Mouse (Mus musculus): ENCODE measurements around the gene Atp6v1e1.

Gene Atp6v1e1

DNA sequence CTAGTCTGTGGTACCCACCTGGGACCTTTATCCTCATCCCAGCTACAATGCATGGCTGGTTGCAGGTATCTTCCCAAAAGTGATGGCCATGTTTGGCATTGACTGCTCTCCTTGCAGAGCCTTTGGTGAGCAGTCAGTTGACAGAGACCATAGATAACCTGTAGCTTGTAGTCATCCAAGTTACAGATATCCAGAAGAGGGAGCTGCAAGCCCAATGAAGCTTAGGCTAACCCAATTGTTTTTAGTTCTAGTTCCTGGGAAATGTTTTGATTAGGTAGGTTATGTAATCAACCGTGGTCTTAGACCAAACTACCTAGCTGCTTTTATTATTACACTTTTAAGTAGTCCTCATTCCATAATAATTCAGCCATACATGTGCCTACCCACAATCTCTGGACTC is 51.2 kb downstream of the Atp6v1e1 start:
- no peak for DNase-seq (ENCODE audit: low spot score)

DNA sequence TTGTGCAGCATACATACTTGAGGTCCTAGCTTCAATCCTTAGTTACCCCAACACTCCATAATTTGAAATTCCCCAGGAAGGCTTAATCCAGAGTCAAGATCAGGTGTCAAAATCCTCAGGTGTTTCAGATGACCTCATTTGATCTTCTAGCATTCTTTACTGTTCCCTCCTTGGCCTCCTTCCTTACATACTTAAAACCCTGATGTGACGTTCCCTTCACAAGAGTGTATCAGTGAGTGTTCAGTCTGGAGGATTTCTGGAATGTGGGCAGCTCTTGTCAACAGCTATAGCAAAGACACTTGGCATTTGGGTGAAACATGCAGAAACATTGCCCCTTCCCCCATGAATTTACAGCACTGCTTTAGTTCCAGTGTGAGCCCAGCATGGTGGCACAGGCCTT is 52.6 kb downstream of the Atp6v1e1 start:
- DNase-seq (ENCODE audit: low spot score): no peak

DNA sequence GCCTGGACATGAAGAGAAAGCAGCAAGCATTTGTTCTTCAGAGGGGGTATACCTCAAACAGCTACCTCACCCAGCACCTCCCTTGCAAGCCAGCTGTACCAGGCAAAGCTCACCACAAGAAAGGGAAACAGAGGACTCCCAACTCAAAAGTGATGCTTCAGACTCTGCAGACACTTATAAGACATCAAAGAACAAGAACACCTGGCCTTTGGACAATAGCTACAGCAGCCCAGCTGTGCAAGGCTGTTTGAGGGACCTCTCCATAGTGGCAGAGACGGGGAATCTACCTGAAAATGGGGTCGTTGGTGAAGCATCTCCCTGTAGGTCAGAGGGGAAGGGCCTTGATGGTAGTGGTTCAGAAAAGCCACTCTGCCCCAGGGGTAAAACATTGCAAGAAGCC is 61.4 kb downstream of the Atp6v1e1 start:
- no peak for DNase-seq (ENCODE audit: low spot score)

DNA sequence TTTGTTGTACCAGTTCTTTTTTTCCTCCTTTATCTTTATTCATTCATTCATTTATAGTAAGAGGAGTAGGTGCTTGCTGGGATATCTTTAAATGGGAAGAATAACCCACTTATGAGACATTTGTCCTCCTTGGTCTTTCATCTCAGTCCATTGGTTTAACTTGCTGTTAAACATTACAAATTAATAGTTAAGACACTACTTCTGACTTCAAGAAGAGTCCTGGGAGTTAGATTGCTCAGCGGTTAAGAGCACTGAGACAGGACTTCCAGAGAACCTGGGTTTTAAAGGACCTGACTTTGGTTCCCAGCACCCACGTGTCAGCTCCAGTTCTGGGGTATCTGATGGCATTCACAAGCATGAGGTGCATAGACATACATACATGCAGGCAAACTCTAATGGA is 76.2 kb downstream of the Atp6v1e1 start:
- no peak for DNase-seq (ENCODE audit: low spot score)

Data from testis, postnatal 10 days (tissue).